ENCODE assay signal across 18 mouse cellular contexts in the genomic region with DNA sequence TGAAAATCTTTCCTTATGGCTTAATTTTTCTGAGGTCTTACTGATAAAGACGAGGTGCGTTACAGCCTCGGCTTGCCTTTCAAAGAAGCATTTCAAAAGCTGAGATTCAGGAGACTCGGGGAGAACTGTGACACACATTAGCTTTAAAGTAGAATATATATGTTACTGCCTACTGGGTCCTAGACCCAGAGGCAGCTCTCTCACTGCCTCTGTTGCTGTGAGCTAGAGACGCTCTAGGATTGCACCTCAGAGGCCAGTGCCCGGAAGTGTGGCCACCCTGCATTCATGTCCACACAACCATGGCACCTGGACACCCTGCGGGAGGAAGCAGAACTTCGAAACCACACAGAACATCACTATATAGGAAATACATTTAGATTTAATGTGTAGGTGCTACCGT.
DNase-seq lines count a peak whose midpoint lies in the region; ATAC-seq lines count a peak whose summit lies in the region.
"Had no signal": no experiment of that assay in that cellular context is flagged by ENCODE, and none has a peak within 500 bp of the region (broad histone marks: within the 10 kb centered on the region; RNA-seq: fewer than 3 reads in every experiment).

No protein-coding gene starts in this region.

- no peaks in the 10 kb centered on the region for H3K27me3 ChIP-seq in forebrain, embryonic 12.5 days
- H3K27me3 ChIP-seq in forebrain, embryonic 11.5 days (ENCODE audit: control insufficient read depth, insufficient read depth, low read length) = no peaks in the 10 kb centered on the region
- H3K27me3 ChIP-seq in hindbrain, embryonic 12.5 days = no peaks in the 10 kb centered on the region
- H3K27me3 ChIP-seq in midbrain, embryonic 11.5 days (ENCODE audit: control insufficient read depth, insufficient read depth, low read length) = no peaks in the 10 kb centered on the region
- no peaks in the 10 kb centered on the region for H3K27me3 ChIP-seq in neural tube, embryonic 12.5 days (replicated peaks)
- H3K27me3 ChIP-seq: embryonic facial prominence, embryonic 12.5 days had no signal

- no peak for ATAC-seq in forebrain, embryonic 12.5 days (ENCODE audit: low FRiP score)
- ATAC-seq in forebrain, embryonic 11.5 days (replicated peaks; ENCODE audit: low FRiP score) = no peak
- ATAC-seq in hindbrain, embryonic 12.5 days (ENCODE audit: low FRiP score) = 0 out of 2 replicates have a peak, but pooled peaks have one; percentile 52
- ATAC-seq in midbrain, embryonic 11.5 days (ENCODE audit: low FRiP score) = no peak
- no peak for ATAC-seq in neural tube, embryonic 12.5 days (ENCODE audit: low FRiP score, low read depth)

- peaks cover 9% of the 10 kb centered on the region for H3K4me1 ChIP-seq in forebrain, embryonic 12.5 days
- H3K4me1 ChIP-seq in forebrain, embryonic 11.5 days (replicated peaks; ENCODE audit: control insufficient read depth, insufficient read depth, low read length) = peaks cover 4% of the 10 kb centered on the region; the same call in 1 of the 2 replicates
- peaks cover 11% of the 10 kb centered on the region; the same call in 1 of the 2 replicates for H3K4me1 ChIP-seq in hindbrain, embryonic 12.5 days
- H3K4me1 ChIP-seq in midbrain, embryonic 11.5 days (ENCODE audit: control insufficient read depth, insufficient read depth, low read length) = peaks cover 7% of the 10 kb centered on the region
- H3K4me1 ChIP-seq in neural tube, embryonic 12.5 days = peaks cover 9% of the 10 kb centered on the region; the same call in 1 of the 2 replicates
- H3K4me1 ChIP-seq: embryonic facial prominence, embryonic 12.5 days; heart, embryonic 10.5 days; limb, embryonic 10.5 days had no signal

- H3K9me3 ChIP-seq in forebrain, embryonic 12.5 days = no peaks in the 10 kb centered on the region
- H3K9me3 ChIP-seq in forebrain, embryonic 11.5 days (ENCODE audit: control insufficient read depth, low read length) = no peaks in the 10 kb centered on the region
- no peaks in the 10 kb centered on the region for H3K9me3 ChIP-seq in hindbrain, embryonic 12.5 days (replicated peaks)
- H3K9me3 ChIP-seq in midbrain, embryonic 11.5 days (ENCODE audit: control insufficient read depth, low read length) = no peaks in the 10 kb centered on the region
- no peaks in the 10 kb centered on the region for H3K9me3 ChIP-seq in neural tube, embryonic 12.5 days
- H3K9me3 ChIP-seq: embryonic facial prominence, embryonic 12.5 days; heart, embryonic 10.5 days; limb, embryonic 10.5 days had no signal

- DNase-seq in forebrain, embryonic 11.5 days (ENCODE audit: low spot score) = no peak
- DNase-seq in midbrain, embryonic 11.5 days (ENCODE audit: low spot score, missing footprints) = no peak
- DNase-seq in cerebellum, adult 11 months = no peak
- no peak for DNase-seq in adrenal gland, adult (ENCODE audit: inconsistent age in 2 of 2, low spot score in 1 of 2)
- DNase-seq in layer of hippocampus, adult 9-11 months = no peak
- DNase-seq: adrenal gland, adult 8-10 months; cerebellum, adult 9-10 months; kidney, adult 18-20 months; kidney, postnatal 14 days; lung, adult 18-20 months; lung, postnatal 4 days had no signal

- H3K9ac ChIP-seq in forebrain, embryonic 12.5 days = peak overlapping the region; percentile 13; the same call in 1 of the 2 replicates
- no peak overlapping the region for H3K9ac ChIP-seq in forebrain, embryonic 11.5 days (ENCODE audit: low read length)
- no peak overlapping the region; the same call in 1 of the 2 replicates for H3K9ac ChIP-seq in hindbrain, embryonic 12.5 days
- H3K9ac ChIP-seq in midbrain, embryonic 11.5 days (ENCODE audit: low read length) = peak overlapping the region; percentile 51; the same call in 1 of the 2 replicates
- H3K9ac ChIP-seq in neural tube, embryonic 12.5 days = no peak overlapping the region
- H3K9ac ChIP-seq: embryonic facial prominence, embryonic 12.5 days had no signal

- 61% methylated on average over 9 of the region's 9 CpGs for WGBS in forebrain, embryonic 12.5 days
- 70% methylated on average over 9 of the region's 9 CpGs for WGBS in forebrain, embryonic 11.5 days
- 67% methylated on average over 9 of the region's 9 CpGs for WGBS in hindbrain, embryonic 12.5 days
- WGBS in midbrain, embryonic 11.5 days = 66% methylated on average over 9 of the region's 9 CpGs
- WGBS in neural tube, embryonic 12.5 days = 64% methylated on average over 9 of the region's 9 CpGs

- no peaks in the 10 kb centered on the region for H3K36me3 ChIP-seq in forebrain, embryonic 12.5 days (replicated peaks)
- H3K36me3 ChIP-seq in forebrain, embryonic 11.5 days (ENCODE audit: control insufficient read depth, insufficient read depth, low read length) = no peaks in the 10 kb centered on the region
- no peaks in the 10 kb centered on the region for H3K36me3 ChIP-seq in hindbrain, embryonic 12.5 days
- no peaks in the 10 kb centered on the region for H3K36me3 ChIP-seq in midbrain, embryonic 11.5 days (ENCODE audit: control insufficient read depth, insufficient read depth, low read length)
- H3K36me3 ChIP-seq in neural tube, embryonic 12.5 days = no peaks in the 10 kb centered on the region
- H3K36me3 ChIP-seq: embryonic facial prominence, embryonic 12.5 days; heart, embryonic 10.5 days; limb, embryonic 10.5 days had no signal

- H3K4me3 ChIP-seq in forebrain, embryonic 12.5 days (replicated peaks) = no peak overlapping the region
- no peak overlapping the region for H3K4me3 ChIP-seq in forebrain, embryonic 11.5 days (ENCODE audit: low read depth, low read length)
- no peak overlapping the region for H3K4me3 ChIP-seq in hindbrain, embryonic 12.5 days
- no peak overlapping the region for H3K4me3 ChIP-seq in midbrain, embryonic 11.5 days (ENCODE audit: low read depth, low read length)
- H3K4me3 ChIP-seq in neural tube, embryonic 12.5 days = no peak overlapping the region
- H3K4me3 ChIP-seq: embryonic facial prominence, embryonic 12.5 days; erythroblast, embryonic 14.5 days; heart, embryonic 10.5 days; limb, embryonic 10.5 days had no signal

- peak overlapping the region; percentile 42; the same call in 1 of the 2 replicates for H3K27ac ChIP-seq in forebrain, embryonic 12.5 days
- no peak overlapping the region for H3K27ac ChIP-seq in forebrain, embryonic 11.5 days (ENCODE audit: low read depth, low read length)
- peak overlapping the region; percentile 64; the same call in 1 of the 2 replicates for H3K27ac ChIP-seq in hindbrain, embryonic 12.5 days
- H3K27ac ChIP-seq in midbrain, embryonic 11.5 days (ENCODE audit: low read depth, low read length) = no peak overlapping the region
- H3K27ac ChIP-seq in neural tube, embryonic 12.5 days = no peak overlapping the region
- H3K27ac ChIP-seq: embryonic facial prominence, embryonic 12.5 days; heart, embryonic 10.5 days; limb, embryonic 10.5 days had no signal

- H3K4me2 ChIP-seq in forebrain, embryonic 12.5 days = no peak overlapping the region
- H3K4me2 ChIP-seq in forebrain, embryonic 11.5 days (ENCODE audit: low read depth, low read length, severe bottlenecking) = no peak overlapping the region
- H3K4me2 ChIP-seq in hindbrain, embryonic 12.5 days (replicated peaks) = peak overlapping the region; percentile 22; the same call in 1 of the 2 replicates
- 0 out of 2 replicates have a peak overlapping the region, but pooled peaks have one; percentile 17 for H3K4me2 ChIP-seq in midbrain, embryonic 11.5 days
- peak overlapping the region; percentile 25 for H3K4me2 ChIP-seq in neural tube, embryonic 12.5 days (replicated peaks)
- H3K4me2 ChIP-seq: embryonic facial prominence, embryonic 12.5 days had no signal

Comparison
In these comparisons a context has a peak if more than half of its experiments do, and no peak if none do; other contexts are left out.
1. H3K27ac ChIP-seq: peak in forebrain, embryonic 12.5 days (single experiment) and hindbrain, embryonic 12.5 days (single experiment); none in forebrain, embryonic 11.5 days (single experiment), midbrain, embryonic 11.5 days (single experiment) and neural tube, embryonic 12.5 days (single experiment).
2. H3K9ac ChIP-seq: peak in forebrain, embryonic 12.5 days (single experiment) and midbrain, embryonic 11.5 days (single experiment); none in forebrain, embryonic 11.5 days (single experiment), hindbrain, embryonic 12.5 days (single experiment) and neural tube, embryonic 12.5 days (single experiment).
3. H3K4me2 ChIP-seq: peak in hindbrain, embryonic 12.5 days (single experiment), midbrain, embryonic 11.5 days (single experiment) and neural tube, embryonic 12.5 days (single experiment); none in forebrain, embryonic 12.5 days (single experiment) and forebrain, embryonic 11.5 days (single experiment).